Mouse (Mus musculus): ENCODE results near the gene Tnfrsf11a. TPM values are rescaled to one million over a fixed set of nuclear protein-coding genes. Genes with fewer than 3 reads are reported as not detected.

Tnfrsf11a gene
- 2.6 and 3.5 TPM in 2 replicates for polyA plus RNA-seq (2014; fragmentation: Nextera tagmentation; extraction: Ambion mirVana)

GRCm38 (mm10) chr1:105780457-105781364 is at the start of gene Tnfrsf11a:
Gene Tnfrsf11a, plus strand, starts transcription at chr1:105780718.
- peak; percentile 84 for ATAC-seq (ENCODE audit: insufficient number of reproducible peaks, insufficient read depth, low FRiP score, low read depth)
- H3K9ac ChIP-seq (replicated peaks; ENCODE audit: low read depth, low read length), result peak within 1 kb of the TSS; percentile 30
- 3% methylated on average over 59 of the region's 77 CpGs for WGBS

DNA sequence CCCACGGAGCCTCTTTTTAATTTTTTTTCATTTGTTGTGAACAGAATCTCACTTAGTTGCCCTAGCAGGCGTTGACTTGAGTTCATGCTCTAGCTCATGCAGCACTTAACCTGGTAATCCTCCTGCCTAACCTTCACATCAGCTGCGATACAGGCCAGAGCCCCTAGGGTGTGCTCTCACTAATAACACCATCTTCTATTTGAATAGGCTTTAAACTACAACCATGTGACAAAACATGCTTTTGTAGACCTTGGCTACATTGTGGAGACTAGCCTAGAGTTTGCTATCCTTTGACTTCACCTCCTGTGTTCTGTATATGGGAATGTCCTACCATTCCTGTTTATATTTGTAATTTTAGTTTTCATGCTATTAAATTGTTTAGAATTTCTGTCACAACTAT is 45.2 kb upstream of the Tnfrsf11a start:
- 72% methylated on average over 3 of the region's 3 CpGs for WGBS

More at GRCm38 (mm10) chr1:105780457-105781364, at the start of gene Tnfrsf11a:
- H3K4me1 ChIP-seq (ENCODE audit: control insufficient read depth, insufficient read depth, low read length), result 0 out of 2 replicates have a peak, but pooled peaks cover 5% of the 10 kb centered on the region
- peak within 1 kb of the TSS; percentile 54 for H3K4me3 ChIP-seq (ENCODE audit: low read depth, low read length)
- no peak within 1 kb of the TSS for H3K27ac ChIP-seq (ENCODE audit: low read length)
- no peaks in the 10 kb centered on the region for H3K36me3 ChIP-seq (ENCODE audit: control insufficient read depth, insufficient read depth, low read length)
- peak within 1 kb of the TSS; percentile 99 for H3K4me2 ChIP-seq (replicated peaks; ENCODE audit: low read depth, low read length)
- H3K9me3 ChIP-seq (ENCODE audit: control insufficient read depth, low read depth, low read length), result no peaks in the 10 kb centered on the region
- H3K27me3 ChIP-seq (ENCODE audit: control insufficient read depth, insufficient read depth, low read length), result no peaks in the 10 kb centered on the region

GRCm38 (mm10) chr1:105738334-105738733 is 42.2 kb upstream of the Tnfrsf11a start:
- Histone ChIP-seq H3K9me3 (ENCODE audit: control insufficient read depth, low read depth, low read length) (no peaks in the 10 kb centered on the region), H3K4me2 (replicated peaks; ENCODE audit: low read depth, low read length) (no peak overlapping the region), H3K4me3 (ENCODE audit: low read depth, low read length) (no peak overlapping the region), H3K9ac (replicated peaks; ENCODE audit: low read depth, low read length) (no peak overlapping the region), H3K27ac (ENCODE audit: low read length) (no peak overlapping the region), H3K27me3 (ENCODE audit: control insufficient read depth, insufficient read depth, low read length) (no peaks in the 10 kb centered on the region), H3K36me3 (ENCODE audit: control insufficient read depth, insufficient read depth, low read length) (peaks cover 21% of the 10 kb centered on the region), H3K4me1 (ENCODE audit: control insufficient read depth, insufficient read depth, low read length) (no peaks in the 10 kb centered on the region)
- no peak for ATAC-seq (ENCODE audit: insufficient number of reproducible peaks, insufficient read depth, low FRiP score, low read depth)
- 86% methylated on average over 6 of the region's 6 CpGs for WGBS

More for the DNA sequence above, 45.2 kb upstream of the Tnfrsf11a start:
- no peak overlapping the region for H3K27ac ChIP-seq (ENCODE audit: low read length)
- no peaks in the 10 kb centered on the region for H3K4me1 ChIP-seq (ENCODE audit: control insufficient read depth, insufficient read depth, low read length)
- H3K4me2 ChIP-seq (replicated peaks; ENCODE audit: low read depth, low read length), result no peak overlapping the region
- no peak overlapping the region for H3K4me3 ChIP-seq (ENCODE audit: low read depth, low read length)
- no peak for ATAC-seq (ENCODE audit: insufficient number of reproducible peaks, insufficient read depth, low FRiP score, low read depth)
- no peak overlapping the region for H3K9ac ChIP-seq (replicated peaks; ENCODE audit: low read depth, low read length)
- H3K27me3 ChIP-seq (ENCODE audit: control insufficient read depth, insufficient read depth, low read length), result no peaks in the 10 kb centered on the region
- peaks cover 12% of the 10 kb centered on the region; the same call in 1 of the 2 replicates for H3K36me3 ChIP-seq (ENCODE audit: control insufficient read depth, insufficient read depth, low read length)
- no peaks in the 10 kb centered on the region for H3K9me3 ChIP-seq (ENCODE audit: control insufficient read depth, low read depth, low read length)

DNA sequence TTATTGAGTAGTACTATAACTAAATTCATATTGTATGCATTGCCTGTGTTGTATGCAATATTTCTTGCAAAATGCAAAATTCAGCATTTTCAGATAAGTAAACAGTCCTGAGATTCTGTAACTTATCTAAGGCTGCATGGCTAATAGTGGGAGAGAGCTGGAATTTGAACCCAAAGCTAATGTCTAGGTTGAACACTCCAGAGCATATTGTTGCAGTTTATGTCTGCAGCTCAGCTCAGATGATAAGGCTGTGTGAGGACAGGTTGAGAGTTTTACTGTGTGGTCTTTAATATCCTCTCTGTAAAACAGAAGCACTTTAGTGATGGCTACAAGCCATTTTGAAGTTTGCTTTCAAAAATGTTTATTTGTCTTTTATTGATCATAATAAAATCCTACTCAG is 41.0 kb upstream of the Tnfrsf11a start:
- H3K27ac ChIP-seq (ENCODE audit: low read length), result no peak overlapping the region

GRCm38 (mm10) chr1:105742481-105742880 is 38.0 kb upstream of the Tnfrsf11a start:
- Histone ChIP-seq H3K27ac (ENCODE audit: low read length) (no peak overlapping the region), H3K9me3 (ENCODE audit: control insufficient read depth, low read depth, low read length) (no peaks in the 10 kb centered on the region), H3K27me3 (ENCODE audit: control insufficient read depth, insufficient read depth, low read length) (no peaks in the 10 kb centered on the region), H3K36me3 (ENCODE audit: control insufficient read depth, insufficient read depth, low read length) (peaks cover 23% of the 10 kb centered on the region), H3K4me3 (ENCODE audit: low read depth, low read length) (no peak overlapping the region), H3K4me2 (replicated peaks; ENCODE audit: low read depth, low read length) (no peak overlapping the region), H3K4me1 (ENCODE audit: control insufficient read depth, insufficient read depth, low read length) (no peaks in the 10 kb centered on the region), H3K9ac (replicated peaks; ENCODE audit: low read depth, low read length) (no peak overlapping the region)
- no peak for ATAC-seq (ENCODE audit: insufficient number of reproducible peaks, insufficient read depth, low FRiP score, low read depth)
- WGBS, result 93% methylated on average over 1 of the region's 1 CpGs

More for the DNA sequence above, 41.0 kb upstream of the Tnfrsf11a start:
- H3K4me3 ChIP-seq (ENCODE audit: low read depth, low read length), result no peak overlapping the region
- H3K36me3 ChIP-seq (ENCODE audit: control insufficient read depth, insufficient read depth, low read length), result peaks cover 23% of the 10 kb centered on the region
- no peaks in the 10 kb centered on the region for H3K4me1 ChIP-seq (ENCODE audit: control insufficient read depth, insufficient read depth, low read length)
- ATAC-seq (ENCODE audit: insufficient number of reproducible peaks, insufficient read depth, low FRiP score, low read depth), result no peak
- no peak overlapping the region for H3K9ac ChIP-seq (replicated peaks; ENCODE audit: low read depth, low read length)
- H3K9me3 ChIP-seq (ENCODE audit: control insufficient read depth, low read depth, low read length), result no peaks in the 10 kb centered on the region
- H3K4me2 ChIP-seq (replicated peaks; ENCODE audit: low read depth, low read length), result no peak overlapping the region
- no peaks in the 10 kb centered on the region for H3K27me3 ChIP-seq (ENCODE audit: control insufficient read depth, insufficient read depth, low read length)

DNA sequence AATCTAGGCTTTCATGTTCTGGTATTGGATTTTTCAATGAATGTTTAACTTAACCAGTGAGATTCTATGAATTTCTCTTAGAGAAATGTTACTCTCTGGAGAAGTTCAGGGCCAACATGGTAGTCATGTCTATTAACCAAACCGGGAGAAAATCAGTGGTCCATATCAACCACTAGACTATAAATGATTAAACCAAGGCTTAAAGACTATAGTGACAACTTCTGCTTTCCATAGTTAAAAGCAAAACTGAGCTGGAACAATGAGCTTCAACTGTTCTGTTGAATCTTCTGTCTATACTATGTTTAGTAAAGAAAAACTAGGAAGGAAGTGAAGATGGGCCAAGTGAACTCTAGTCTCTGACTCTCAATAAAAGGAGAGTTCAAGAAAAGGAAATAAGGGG is 34.1 kb upstream of the Tnfrsf11a start:
- Histone ChIP-seq H3K27ac (ENCODE audit: low read length) (no peak overlapping the region), H3K9me3 (ENCODE audit: control insufficient read depth, low read depth, low read length) (no peaks in the 10 kb centered on the region), H3K27me3 (ENCODE audit: control insufficient read depth, insufficient read depth, low read length) (no peaks in the 10 kb centered on the region), H3K4me2 (replicated peaks; ENCODE audit: low read depth, low read length) (no peak overlapping the region), H3K4me1 (ENCODE audit: control insufficient read depth, insufficient read depth, low read length) (no peaks in the 10 kb centered on the region), H3K36me3 (ENCODE audit: control insufficient read depth, insufficient read depth, low read length) (peaks cover 23% of the 10 kb centered on the region), H3K9ac (replicated peaks; ENCODE audit: low read depth, low read length) (no peak overlapping the region), H3K4me3 (ENCODE audit: low read depth, low read length) (no peak overlapping the region)
- no peak for ATAC-seq (ENCODE audit: insufficient number of reproducible peaks, insufficient read depth, low FRiP score, low read depth)
- 85% methylated on average over 1 of the region's 1 CpGs for WGBS

GRCm38 (mm10) chr1:105746858-105747596 is 33.5 kb upstream of the Tnfrsf11a start:
- Histone ChIP-seq H3K27ac (ENCODE audit: low read length) (no peak overlapping the region), H3K9me3 (ENCODE audit: control insufficient read depth, low read depth, low read length) (no peaks in the 10 kb centered on the region), H3K36me3 (ENCODE audit: control insufficient read depth, insufficient read depth, low read length) (peaks cover 23% of the 10 kb centered on the region), H3K9ac (replicated peaks; ENCODE audit: low read depth, low read length) (no peak overlapping the region), H3K4me3 (ENCODE audit: low read depth, low read length) (no peak overlapping the region), H3K27me3 (ENCODE audit: control insufficient read depth, insufficient read depth, low read length) (no peaks in the 10 kb centered on the region), H3K4me1 (ENCODE audit: control insufficient read depth, insufficient read depth, low read length) (no peaks in the 10 kb centered on the region), H3K4me2 (replicated peaks; ENCODE audit: low read depth, low read length) (no peak overlapping the region)
- no peak for ATAC-seq (ENCODE audit: insufficient number of reproducible peaks, insufficient read depth, low FRiP score, low read depth)
- 87% methylated on average over 5 of the region's 5 CpGs for WGBS

DNA sequence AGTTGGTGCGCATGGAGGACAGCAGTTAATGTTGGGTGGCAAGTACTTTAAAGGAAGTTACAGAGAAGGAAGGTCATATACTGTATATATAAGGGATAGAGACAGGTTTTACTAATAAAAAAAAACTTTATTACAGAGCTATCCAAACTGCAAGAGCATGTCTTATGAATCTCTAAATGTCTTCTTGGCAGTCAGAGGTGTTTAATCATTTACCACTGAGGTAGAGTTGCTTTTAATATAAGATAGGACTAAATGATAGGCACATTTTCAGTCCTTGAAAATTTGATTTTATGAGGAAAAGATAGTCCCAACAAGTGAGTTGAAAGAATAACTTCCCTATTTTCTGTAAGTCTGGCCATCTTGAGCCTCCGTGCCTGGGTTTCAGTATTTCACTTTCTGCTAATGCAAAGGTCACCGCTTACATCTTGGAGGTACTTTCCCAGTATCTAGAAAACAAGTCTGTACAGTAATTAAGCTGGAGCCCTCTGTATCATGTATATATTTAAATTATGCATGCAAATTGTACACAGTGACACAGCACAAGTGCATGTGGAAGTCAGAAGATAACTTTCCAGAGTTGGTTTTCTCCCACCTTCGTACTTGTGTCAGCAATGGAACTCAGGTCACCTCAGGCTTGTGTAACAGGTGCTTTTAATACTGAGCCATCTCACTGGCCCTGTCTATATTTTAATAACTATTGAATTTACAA is 32.3 kb upstream of the Tnfrsf11a start:
- H3K4me1 ChIP-seq (ENCODE audit: control insufficient read depth, insufficient read depth, low read length), result no peaks in the 10 kb centered on the region
- 90% methylated on average over 4 of the region's 4 CpGs for WGBS
- no peaks in the 10 kb centered on the region for H3K9me3 ChIP-seq (ENCODE audit: control insufficient read depth, low read depth, low read length)
- no peak overlapping the region for H3K27ac ChIP-seq (ENCODE audit: low read length)
- H3K27me3 ChIP-seq (ENCODE audit: control insufficient read depth, insufficient read depth, low read length), result no peaks in the 10 kb centered on the region
- ATAC-seq (ENCODE audit: insufficient number of reproducible peaks, insufficient read depth, low FRiP score, low read depth), result no peak
- H3K9ac ChIP-seq (replicated peaks; ENCODE audit: low read depth, low read length), result no peak overlapping the region
- H3K4me2 ChIP-seq (replicated peaks; ENCODE audit: low read depth, low read length), result no peak overlapping the region
- H3K36me3 ChIP-seq (ENCODE audit: control insufficient read depth, insufficient read depth, low read length), result peaks cover 25% of the 10 kb centered on the region
- no peak overlapping the region for H3K4me3 ChIP-seq (ENCODE audit: low read depth, low read length)
